Mouse (Mus musculus): Measurements from ENCODE around the gene Zbed6. TPM values are rescaled to one million over a fixed set of nuclear protein-coding genes. Genes with fewer than 3 reads are reported as not detected.

Gene Zbed6
- not detected for polyA plus RNA-seq (2017; shearing (Covaris generic))

GRCm38 (mm10) chr1:133660466-133661202 lies at the start of gene Zbed6:
Gene Zbed6 (minus strand): TSS chr1:133660885.

GRCm38 (mm10) chr1:133689897-133690296 lies 29.2 kb upstream of the Zbed6 start, which contains the start of gene Lax1:
Gene Lax1 (minus strand): TSS chr1:133690108.

GRCm38 (mm10) chr1:133661203-133661933 lies 683 bp upstream of the Zbed6 start, which contains the start of gene Gm38394:
Gene Gm38394 (minus strand): TSS chr1:133661318.

GRCm38 (mm10) chr1:133609771-133610502 lies 50.7 kb downstream of the Zbed6 start, which contains the start of gene Snrpe:
Gene Snrpe (minus strand): TSS chr1:133610291.

Other genes starting within 250 kb of the Zbed6 start
- gene Sox13, start 236.5 kb downstream of the Zbed6 start, polyA plus RNA-seq (2017; shearing (Covaris generic)): not detected
- 341 TPM for gene Snrpe, start 50.6 kb downstream of the Zbed6 start, polyA plus RNA-seq (2017; shearing (Covaris generic))
- 2.9 TPM for gene Gm38394, start 433 bp upstream of the Zbed6 start, polyA plus RNA-seq (2017; shearing (Covaris generic))
- gene Lax1, start 29.2 kb upstream of the Zbed6 start, polyA plus RNA-seq (2017; shearing (Covaris generic)): 140 TPM
- 7.2 TPM for gene Atp2b4, start 140.2 kb upstream of the Zbed6 start, polyA plus RNA-seq (2017; shearing (Covaris generic))
- not detected for gene Optc, start 247.1 kb upstream of the Zbed6 start, polyA plus RNA-seq (2017; shearing (Covaris generic))